Mouse (Mus musculus) liver, embryonic 13.5 days (tissue): Measurements from ENCODE around the gene Slc2a8. TPM values are rescaled to one million over a fixed set of nuclear protein-coding genes. Genes with fewer than 3 reads are reported as not detected.

ENCODE experiments used
- ATAC-seq: fragments of 200-750 bp; cut with Nextera tagmentation; 2 replicates; pipeline ENCODE4 v1.8.0; 2017; ENCODE audit warnings: low read depth, mild to moderate bottlenecking, moderate number of reproducible peaks, moderate library complexity
- DNase-seq: peaks from one replicate; pipeline ENCODE4 v3.0.0; 2022
- H3K27ac ChIP-seq: fragments of 300-500 bp; sonication (generic); 2 replicates; pipeline ENCODE4 v1.5.1; 2015; ENCODE audit warnings: moderate library complexity, mild to moderate bottlenecking, inconsistent platforms
- H3K27me3 ChIP-seq: fragments of 300-500 bp; sonication (generic); 2 replicates; pipeline ENCODE4 v1.6.1; 2015; ENCODE audit warnings: mild to moderate bottlenecking, inconsistent platforms
- H3K36me3 ChIP-seq: fragments of 300-500 bp; sonication (generic); 2 replicates; pipeline ENCODE4 v1.6.1; 2015; ENCODE audit warnings: mild to moderate bottlenecking, inconsistent platforms
- H3K4me1 ChIP-seq: fragments of 300-500 bp; sonication (generic); replicated peaks from 2 replicates; pipeline ENCODE4 v1.6.1; 2015; ENCODE audit warnings: inconsistent platforms
- H3K4me2 ChIP-seq: fragments of 300-500 bp; sonication (generic); 2 replicates; pipeline ENCODE4 v1.6.1; 2015; ENCODE audit warnings: inconsistent platforms, mild to moderate bottlenecking, moderate library complexity
- H3K4me3 ChIP-seq: fragments of 300-500 bp; sonication (generic); replicated peaks from 2 replicates; pipeline ENCODE4 v1.5.1; 2015; ENCODE audit warnings: mild to moderate bottlenecking, inconsistent platforms
- H3K9ac ChIP-seq: fragments of 300-500 bp; sonication (generic); 2 replicates; pipeline ENCODE4 v1.6.1; 2015; ENCODE audit warnings: mild to moderate bottlenecking, inconsistent platforms
- H3K9me3 ChIP-seq: fragments of 300-500 bp; sonication (generic); replicated peaks from 2 replicates; pipeline ENCODE4 v1.6.1; 2016; ENCODE audit warnings: inconsistent platforms
- WGBS: fragments of 180-500 bp; shearing (Covaris S2); methylation state at CpG from one replicate; pipeline ENCODE4 v1.1.7; 2015; ENCODE audit not compliant: insufficient replicate concordance; 5-methylcytosine and 5-hydroxymethylcytosine counted together
- polyA plus RNA-seq: library from polyadenylated mRNA; unstranded; fragments of >200 nt; fragmentation: Nextera tagmentation; extraction: Ambion mirVana; gene quantifications from 2 replicates; pipeline ENCODE4 v1.2.1, GENCODE M21; 2015

Slc2a8 gene
- polyA plus RNA-seq, 1 experiment from 2014 or later: 9.0 TPM

- no peaks in the 10 kb centered on the region for H3K27me3 ChIP-seq
- H3K4me1 ChIP-seq: peaks cover 13% of the 10 kb centered on the region
- DNase-seq (no peak), ATAC-seq (peak; percentile 52)
- no peaks in the 10 kb centered on the region for H3K9me3 ChIP-seq
- H3K9ac ChIP-seq: no peak overlapping the region
- H3K36me3 ChIP-seq: 0 out of 2 replicates have a peak, but pooled peaks cover 8% of the 10 kb centered on the region
- H3K4me3 ChIP-seq: no peak overlapping the region
- 73% methylated on average over 19 of the region's 19 CpGs for WGBS
- H3K4me2 ChIP-seq: no peak overlapping the region
- H3K27ac ChIP-seq: peak overlapping the region; percentile 70
Observed at GRCm38 (mm10) chr2:32928947-32929829, 52.7 kb downstream of the Slc2a8 start.

GRCm38 (mm10) chr2:32928235-32928946 lies 53.5 kb downstream of the Slc2a8 start:
- Histone ChIP-seq H3K27ac (peak overlapping the region; percentile 70; the same call in 1 of the 2 replicates), H3K36me3 (peaks cover 13% of the 10 kb centered on the region), H3K9ac (no peak overlapping the region), H3K9me3 (no peaks in the 10 kb centered on the region), H3K4me1 (peaks cover 13% of the 10 kb centered on the region), H3K27me3 (no peaks in the 10 kb centered on the region), H3K4me3 (no peak overlapping the region), H3K4me2 (no peak overlapping the region)
- 37% methylated on average over 10 of the region's 10 CpGs for WGBS
- ATAC-seq: peak; percentile 42
- DNase-seq: no peak

GRCm38 (mm10) chr2:32927624-32928234 lies 54.2 kb downstream of the Slc2a8 start:
- Histone ChIP-seq H3K36me3 (peaks cover 19% of the 10 kb centered on the region), H3K27me3 (no peaks in the 10 kb centered on the region), H3K4me2 (no peak overlapping the region), H3K4me3 (no peak overlapping the region), H3K4me1 (peaks cover 13% of the 10 kb centered on the region), H3K9me3 (no peaks in the 10 kb centered on the region), H3K9ac (no peak overlapping the region), H3K27ac (no peak overlapping the region)
- ATAC-seq (no peak), DNase-seq (no peak)
- 69% methylated on average over 15 of the region's 15 CpGs for WGBS

GRCm38 (mm10) chr2:32926330-32927075 lies 55.4 kb downstream of the Slc2a8 start:
- no peak overlapping the region for H3K4me3 ChIP-seq
- H3K36me3 ChIP-seq: peaks cover 20% of the 10 kb centered on the region
- H3K27me3 ChIP-seq: no peaks in the 10 kb centered on the region
- ATAC-seq (no peak), DNase-seq (no peak)
- no peaks in the 10 kb centered on the region for H3K9me3 ChIP-seq
- H3K4me1 ChIP-seq: peaks cover 13% of the 10 kb centered on the region
- 73% methylated on average over 12 of the region's 12 CpGs for WGBS
- no peak overlapping the region for H3K9ac ChIP-seq
- H3K27ac ChIP-seq: no peak overlapping the region
- no peak overlapping the region for H3K4me2 ChIP-seq

GRCm38 (mm10) chr2:32924306-32924844 lies 57.5 kb downstream of the Slc2a8 start:
- no peak for ATAC-seq
- no peak overlapping the region for H3K9ac ChIP-seq
- H3K27me3 ChIP-seq: no peaks in the 10 kb centered on the region
- no peak for DNase-seq
- peaks cover 9% of the 10 kb centered on the region for H3K4me1 ChIP-seq
- WGBS: 65% methylated on average over 10 of the region's 10 CpGs
- H3K4me2 ChIP-seq: no peak overlapping the region
- peaks cover 34% of the 10 kb centered on the region for H3K36me3 ChIP-seq
- H3K27ac ChIP-seq: no peak overlapping the region
- H3K9me3 ChIP-seq: no peaks in the 10 kb centered on the region
- no peak overlapping the region for H3K4me3 ChIP-seq

- DNase-seq: no peak
- 85% methylated on average over 24 of the region's 24 CpGs for WGBS
- H3K9me3 ChIP-seq: no peaks in the 10 kb centered on the region
- no peak overlapping the region for H3K4me3 ChIP-seq
- ATAC-seq: no peak
- no peak overlapping the region for H3K9ac ChIP-seq
- no peak overlapping the region for H3K27ac ChIP-seq
- peaks cover 40% of the 10 kb centered on the region for H3K36me3 ChIP-seq
- peaks cover 7% of the 10 kb centered on the region for H3K4me1 ChIP-seq
- no peaks in the 10 kb centered on the region for H3K27me3 ChIP-seq
- H3K4me2 ChIP-seq: no peak overlapping the region
Observed at GRCm38 (mm10) chr2:32923551-32924250, 58.2 kb downstream of the Slc2a8 start.

Other genes with a start within 250 kb of the Slc2a8 start
- 0.15 TPM in 1 of 2 replicates, not detected in the other for gene 6330409D20Rik, start 241.1 kb downstream of the Slc2a8 start, polyA plus RNA-seq
- 30.1 TPM in 2 replicates for gene Tor2a, start 224.8 kb downstream of the Slc2a8 start, polyA plus RNA-seq
- gene Ttc16, start 206.4 kb downstream of the Slc2a8 start, polyA plus RNA-seq: 0.07 and 0.13 TPM in 2 replicates
- gene Ptrh1, start 206.3 kb downstream of the Slc2a8 start, polyA plus RNA-seq: 2.4 and 3.6 TPM in 2 replicates
- gene Cfap157, start 197.7 kb downstream of the Slc2a8 start, polyA plus RNA-seq: 0.24 and 0.25 TPM in 2 replicates
- gene Stxbp1, start 134.8 kb downstream of the Slc2a8 start, polyA plus RNA-seq: 3.3 and 3.7 TPM in 2 replicates
- 7.0 and 7.6 TPM in 2 replicates for gene Fam129b, start 106.0 kb downstream of the Slc2a8 start, polyA plus RNA-seq
- gene Rpl12, start 20.5 kb downstream of the Slc2a8 start, polyA plus RNA-seq: 141 and 148 TPM in 2 replicates
- gene Lrsam1, start 20.5 kb downstream of the Slc2a8 start, polyA plus RNA-seq: 2.0 and 3.0 TPM in 2 replicates
- gene Garnl3, start 149.6 kb upstream of the Slc2a8 start, polyA plus RNA-seq: 1.2 and 1.4 TPM in 2 replicates
- gene Angptl2, start 234.0 kb upstream of the Slc2a8 start, polyA plus RNA-seq: 2.6 and 3.0 TPM in 2 replicates